Mouse (Mus musculus) adrenal gland, adult (tissue): ENCODE measurements around the gene Asf1b.

Source experiments
- DNase-seq, 2 experiments: peaks; one replicate each; pipeline ENCODE4 v3.0.0; 2022 to 2023; ENCODE audit warnings: low spot score in 1 of 2; ENCODE audit not compliant: inconsistent age in 2 of 2

Asf1b gene

GRCm38 (mm10) chr8:84012499-84013165 lies 57.3 kb downstream of the Asf1b start:
- DNase-seq: no peak

DNA sequence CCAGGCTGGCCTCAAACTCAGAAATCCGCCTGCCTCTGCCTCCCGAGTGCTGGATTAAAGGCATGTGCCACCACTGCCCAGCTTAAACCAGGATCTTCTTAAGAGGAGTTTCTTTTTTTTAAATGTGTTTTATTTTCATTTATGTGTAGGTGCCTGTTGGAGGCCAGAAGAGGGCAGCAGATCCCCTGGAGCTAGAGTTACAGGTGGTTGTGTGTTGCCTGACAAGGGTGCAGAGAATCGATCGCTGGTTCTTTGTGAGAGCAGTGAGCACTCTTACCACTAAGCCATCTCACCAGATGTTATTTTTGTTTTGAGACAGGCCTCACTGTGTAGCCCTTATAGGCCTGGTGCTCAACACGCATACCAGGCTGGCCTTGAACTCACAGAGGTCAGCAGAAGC lies 60.5 kb downstream of the Asf1b start:
- DNase-seq: no peak

DNA sequence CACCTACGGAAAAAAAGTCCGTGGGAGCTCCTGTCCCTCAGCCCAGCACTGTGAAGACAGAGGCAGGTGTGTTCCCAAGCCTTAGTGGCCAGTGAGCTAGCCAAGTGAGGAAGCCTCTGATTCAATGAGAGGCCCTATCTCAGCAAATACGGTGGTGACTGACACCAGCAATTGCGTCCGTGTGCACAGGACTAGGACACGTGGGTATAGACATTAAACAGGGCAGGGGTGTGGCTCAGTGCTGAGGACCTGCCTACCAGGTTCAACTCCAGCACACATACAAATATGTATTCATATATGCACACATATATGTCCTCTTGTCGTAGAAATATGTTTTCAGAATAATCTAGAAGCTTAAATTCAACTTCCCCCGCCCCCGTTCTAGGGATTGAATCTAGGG lies 64.4 kb downstream of the Asf1b start:
- DNase-seq: no peak
